Mouse (Mus musculus): ENCODE results near the gene Sst.
"Not testable (repeated sequence)": the region's sequence is repeated elsewhere in the genome, so short reads cannot be mapped to it uniquely, and the experiment has no call there.

Sst gene

GRCm38 (mm10) chr16:23890636-23891035 lies at the start of gene Sst:
TSS of gene Sst (minus strand) at chr16:23890958.
- no peak for DNase-seq

GRCm38 (mm10) chr16:23934397-23934796 lies 43.6 kb upstream of the Sst start:
- DNase-seq = no peak

- no peak for DNase-seq
These were observed 41.5 kb upstream of the Sst start, which contains the start of gene Rtp2 for GRCm38 (mm10) chr16:23932294-23932693. TSS of gene Rtp2 (minus strand) at chr16:23932394.

- no peak for DNase-seq
These were observed 40.5 kb upstream of the Sst start for GRCm38 (mm10) chr16:23931275-23931674.

GRCm38 (mm10) chr16:23930426-23931073 lies 39.8 kb upstream of the Sst start:
- DNase-seq = no peak

- DNase-seq = no peak
These were observed 36.8 kb upstream of the Sst start for GRCm38 (mm10) chr16:23927301-23928114.

- no peak for DNase-seq
These were observed 32.1 kb upstream of the Sst start for GRCm38 (mm10) chr16:23922906-23923305.

GRCm38 (mm10) chr16:23921697-23922096 lies 30.9 kb upstream of the Sst start:
- DNase-seq = no peak

GRCm38 (mm10) chr16:23919418-23919817 lies 28.7 kb upstream of the Sst start:
- no peak for DNase-seq

GRCm38 (mm10) chr16:23913401-23913800 lies 22.6 kb upstream of the Sst start:
- no peak for DNase-seq

GRCm38 (mm10) chr16:23912741-23913140 lies 22.0 kb upstream of the Sst start:
- no peak for DNase-seq

GRCm38 (mm10) chr16:23909015-23909354 lies 18.2 kb upstream of the Sst start:
- DNase-seq = not testable (repeated sequence)

GRCm38 (mm10) chr16:23908076-23909014 lies 17.6 kb upstream of the Sst start:
- not testable (repeated sequence) for DNase-seq

- DNase-seq = not testable (repeated sequence)
These were observed 15.8 kb upstream of the Sst start for GRCm38 (mm10) chr16:23906586-23906985.

GRCm38 (mm10) chr16:23901411-23901810 lies 10.7 kb upstream of the Sst start:
- DNase-seq = no peak

GRCm38 (mm10) chr16:23900061-23900460 lies 9.3 kb upstream of the Sst start:
- no peak for DNase-seq

GRCm38 (mm10) chr16:23898840-23899239 lies 8.1 kb upstream of the Sst start:
- DNase-seq = peak; percentile 51

- DNase-seq = peak; percentile 34
These were observed 7.3 kb upstream of the Sst start for GRCm38 (mm10) chr16:23897984-23898586.

- DNase-seq = no peak
These were observed 6.7 kb upstream of the Sst start for GRCm38 (mm10) chr16:23897486-23897885.

GRCm38 (mm10) chr16:23895135-23895534 lies 4.4 kb upstream of the Sst start:
- DNase-seq = no peak

- DNase-seq = no peak
These were observed 607 bp downstream of the Sst start for GRCm38 (mm10) chr16:23890151-23890550.

GRCm38 (mm10) chr16:23887910-23888579 lies 2.7 kb downstream of the Sst start:
- no peak for DNase-seq
